Mouse (Mus musculus) hindbrain, embryonic 14.5 days (tissue): ENCODE measurements around the gene Zfp800. TPM values are rescaled to one million over a fixed set of nuclear protein-coding genes. Genes with fewer than 3 reads are reported as not detected.

Experiments used
- ATAC-seq: fragments of 200-750 bp; cut with Nextera tagmentation; 2 replicates; pipeline ENCODE4 v1.8.0; 2017; ENCODE audit warnings: moderate number of reproducible peaks, mild to moderate bottlenecking, moderate TSS enrichment, moderate library complexity; ENCODE audit not compliant: low FRiP score
- DNase-seq: peaks from one replicate; pipeline ENCODE4 v3.0.0-alpha.2; 2015; ENCODE audit warnings: low spot score
- H3K27ac ChIP-seq: fragments of 300-500 bp; sonication (generic); 2 replicates; pipeline ENCODE4 v1.5.1; 2014; ENCODE audit warnings: mild to moderate bottlenecking, moderate library complexity
- H3K27me3 ChIP-seq: fragments of 300-500 bp; sonication (generic); 2 replicates; pipeline ENCODE4 v1.6.1; 2014; ENCODE audit warnings: mild to moderate bottlenecking, low read length, mixed read lengths; ENCODE audit not compliant: control insufficient read depth, insufficient read depth
- H3K36me3 ChIP-seq: fragments of 300-500 bp; sonication (generic); replicated peaks from 2 replicates; pipeline ENCODE4 v1.6.1; 2014; ENCODE audit not compliant: control insufficient read depth, insufficient read depth
- H3K4me1 ChIP-seq: fragments of 300-500 bp; sonication (generic); replicated peaks from 2 replicates; pipeline ENCODE4 v1.6.1; 2014; ENCODE audit warnings: antibody characterized with exemption, low read length, mixed read lengths; ENCODE audit not compliant: control insufficient read depth, insufficient read depth
- H3K4me2 ChIP-seq: fragments of 300-500 bp; sonication (generic); replicated peaks from 2 replicates; pipeline ENCODE4 v1.6.1; 2014; ENCODE audit warnings: mild to moderate bottlenecking, moderate library complexity
- H3K4me3 ChIP-seq: fragments of 300-500 bp; sonication (generic); replicated peaks from 2 replicates; pipeline ENCODE4 v1.5.1; 2014; ENCODE audit warnings: mild to moderate bottlenecking, low read length
- H3K9ac ChIP-seq: fragments of 300-500 bp; sonication (generic); 2 replicates; pipeline ENCODE4 v1.6.1; 2014
- H3K9me3 ChIP-seq: fragments of 300-500 bp; sonication (generic); 2 replicates; pipeline ENCODE4 v1.6.1; 2016; ENCODE audit warnings: low read length; ENCODE audit not compliant: control insufficient read depth
- WGBS: fragments of 180-500 bp; shearing (Covaris S2); extraction: QIAGEN DNeasy Blood & Tissue Kit; methylation state at CpG from one replicate; pipeline ENCODE4 v1.1.7; 2014; 5-methylcytosine and 5-hydroxymethylcytosine counted together
- polyA plus RNA-seq: library from polyadenylated mRNA; unstranded; fragments of >200 nt; fragmentation: Nextera tagmentation; extraction: Ambion mirVana; gene quantifications from 2 replicates; pipeline ENCODE4 v1.2.1, GENCODE M21; 2014

Zfp800 gene
- polyA plus RNA-seq, 1 experiment from 2014 or later = 23.0 TPM

- WGBS = 89% methylated on average over 9 of the region's 9 CpGs
Measured at GRCm38 (mm10) chr6:28367575-28367974, 30.2 kb downstream of the Zfp800 start.

DNA sequence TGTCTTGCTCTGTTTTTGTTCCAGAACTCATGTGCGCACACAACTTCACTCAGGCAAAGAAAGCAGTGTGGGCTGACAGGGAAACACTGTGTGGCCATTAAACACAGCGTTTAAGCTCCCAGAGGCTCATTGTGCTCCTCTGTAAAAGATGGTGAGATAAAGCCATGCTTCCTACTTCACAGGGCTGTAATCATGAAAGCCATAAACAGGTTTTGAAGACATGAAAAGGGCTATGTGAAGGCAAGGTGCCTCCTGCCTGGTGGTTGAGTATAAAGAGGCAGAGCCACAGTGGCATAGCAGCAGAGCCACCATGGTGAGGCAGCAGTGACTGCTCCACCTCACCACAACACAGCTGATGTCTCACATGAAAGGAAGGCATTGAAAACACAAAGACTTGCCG is 46.7 kb downstream of the Zfp800 start:
- Histone ChIP-seq H3K9ac (no peak overlapping the region), H3K27me3 (no peaks in the 10 kb centered on the region), H3K4me1 (no peaks in the 10 kb centered on the region), H3K4me3 (no peak overlapping the region), H3K27ac (no peak overlapping the region), H3K36me3 (no peaks in the 10 kb centered on the region), H3K9me3 (no peaks in the 10 kb centered on the region), H3K4me2 (no peak overlapping the region)
- WGBS = 69% methylated on average over 3 of the region's 3 CpGs
- no peak for ATAC-seq
- DNase-seq = no peak

More at GRCm38 (mm10) chr6:28367575-28367974, 30.2 kb downstream of the Zfp800 start:
- Histone ChIP-seq H3K27ac (no peak overlapping the region), H3K27me3 (no peaks in the 10 kb centered on the region), H3K36me3 (no peaks in the 10 kb centered on the region), H3K9me3 (no peaks in the 10 kb centered on the region), H3K9ac (no peak overlapping the region), H3K4me2 (no peak overlapping the region), H3K4me3 (no peak overlapping the region), H3K4me1 (no peaks in the 10 kb centered on the region)
- no peak for DNase-seq
- ATAC-seq = no peak

DNA sequence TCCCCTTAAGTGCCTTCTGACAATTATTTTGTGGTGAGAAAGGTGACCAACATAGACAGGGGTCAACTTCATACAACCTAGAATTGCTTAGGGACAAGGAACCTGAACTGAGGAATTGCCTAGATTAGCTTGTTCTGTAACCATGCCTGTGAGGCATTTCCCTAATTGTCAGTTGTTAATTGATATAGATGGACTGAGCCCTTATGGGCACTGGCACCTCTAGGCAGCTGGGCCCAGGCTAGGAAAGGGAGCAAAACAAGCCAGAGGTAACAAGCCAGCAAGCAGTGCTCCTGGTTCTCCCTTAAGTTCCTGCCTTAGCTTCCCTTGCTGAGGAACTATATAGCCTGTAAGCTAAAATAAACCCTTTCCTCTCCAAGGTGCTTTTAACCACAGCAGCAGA is 52.1 kb downstream of the Zfp800 start:
- no peak overlapping the region for H3K27ac ChIP-seq
- no peaks in the 10 kb centered on the region for H3K27me3 ChIP-seq
- H3K4me2 ChIP-seq = no peak overlapping the region
- ATAC-seq = no peak
- H3K4me3 ChIP-seq = no peak overlapping the region
- H3K36me3 ChIP-seq = no peaks in the 10 kb centered on the region
- no peaks in the 10 kb centered on the region for H3K4me1 ChIP-seq
- no peak overlapping the region for H3K9ac ChIP-seq
- no peak for DNase-seq
- no peaks in the 10 kb centered on the region for H3K9me3 ChIP-seq

DNA sequence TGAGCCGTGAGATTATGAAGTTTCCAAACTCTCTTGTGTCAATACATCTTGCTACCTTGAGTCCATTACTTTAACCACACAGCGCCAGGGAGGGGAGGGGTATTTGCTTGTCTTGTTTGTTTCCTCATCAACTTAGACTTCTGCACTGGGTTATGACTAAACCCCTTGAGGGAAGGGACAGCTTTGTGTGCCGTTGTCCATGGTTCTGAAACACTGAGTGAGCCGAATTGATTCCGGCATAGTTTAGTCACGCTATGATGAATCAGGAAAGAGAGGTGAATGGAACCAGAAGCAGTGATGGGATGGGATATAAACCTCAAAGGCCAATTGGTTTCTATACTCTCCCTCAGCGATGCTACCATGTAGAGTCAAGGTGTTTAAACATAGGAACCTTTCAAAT is 52.6 kb downstream of the Zfp800 start:
- ATAC-seq (no peak), DNase-seq (no peak)
- Histone ChIP-seq H3K9ac (no peak overlapping the region), H3K4me1 (no peaks in the 10 kb centered on the region), H3K27ac (no peak overlapping the region), H3K4me3 (no peak overlapping the region), H3K9me3 (no peaks in the 10 kb centered on the region), H3K27me3 (no peaks in the 10 kb centered on the region), H3K36me3 (no peaks in the 10 kb centered on the region), H3K4me2 (no peak overlapping the region)
- 34% methylated on average over 7 of the region's 7 CpGs for WGBS

GRCm38 (mm10) chr6:28342863-28343262 is 54.9 kb downstream of the Zfp800 start:
- no peak for ATAC-seq
- no peaks in the 10 kb centered on the region for H3K36me3 ChIP-seq
- WGBS = 82% methylated on average over 5 of the region's 5 CpGs
- no peak overlapping the region for H3K4me2 ChIP-seq
- no peaks in the 10 kb centered on the region for H3K27me3 ChIP-seq
- H3K4me1 ChIP-seq = no peaks in the 10 kb centered on the region
- H3K27ac ChIP-seq = no peak overlapping the region
- H3K4me3 ChIP-seq = no peak overlapping the region
- DNase-seq = no peak
- H3K9me3 ChIP-seq = no peaks in the 10 kb centered on the region
- no peak overlapping the region for H3K9ac ChIP-seq

DNA sequence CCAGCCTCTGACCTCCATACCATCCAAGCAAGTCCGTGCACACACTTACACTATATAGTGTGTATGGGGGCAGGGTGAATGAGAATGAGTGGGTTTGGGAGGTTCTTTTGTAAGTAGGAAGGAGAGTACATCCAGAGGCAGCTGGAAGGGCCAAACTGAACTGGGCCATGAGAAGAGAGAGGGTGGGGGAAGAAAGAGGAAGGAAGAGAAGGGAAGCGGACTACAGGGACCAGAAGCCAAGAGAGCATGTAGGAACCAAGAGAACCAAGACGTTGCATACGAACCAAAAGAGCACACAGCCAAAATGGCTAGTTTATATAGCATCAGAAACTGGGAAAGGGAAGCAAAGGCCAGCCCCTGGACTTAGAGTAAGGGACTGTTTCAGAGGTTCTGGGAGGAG is 56.6 kb downstream of the Zfp800 start:
- no peak for ATAC-seq
- 88% methylated on average over 4 of the region's 4 CpGs for WGBS
- DNase-seq = no peak

GRCm38 (mm10) chr6:28339410-28339809 is 58.4 kb downstream of the Zfp800 start:
- 87% methylated on average over 5 of the region's 5 CpGs for WGBS
- no peak for DNase-seq
- H3K36me3 ChIP-seq = no peaks in the 10 kb centered on the region
- H3K4me2 ChIP-seq = no peak overlapping the region
- ATAC-seq = no peak
- H3K9ac ChIP-seq = no peak overlapping the region
- H3K9me3 ChIP-seq = no peaks in the 10 kb centered on the region
- no peaks in the 10 kb centered on the region for H3K4me1 ChIP-seq
- H3K27me3 ChIP-seq = no peaks in the 10 kb centered on the region
- no peak overlapping the region for H3K27ac ChIP-seq
- H3K4me3 ChIP-seq = no peak overlapping the region

More for the DNA sequence above, 56.6 kb downstream of the Zfp800 start:
- no peak overlapping the region for H3K27ac ChIP-seq
- H3K4me3 ChIP-seq = no peak overlapping the region
- H3K9me3 ChIP-seq = no peaks in the 10 kb centered on the region
- no peaks in the 10 kb centered on the region for H3K36me3 ChIP-seq
- H3K27me3 ChIP-seq = no peaks in the 10 kb centered on the region
- no peaks in the 10 kb centered on the region for H3K4me1 ChIP-seq
- no peak overlapping the region for H3K4me2 ChIP-seq
- H3K9ac ChIP-seq = no peak overlapping the region

DNA sequence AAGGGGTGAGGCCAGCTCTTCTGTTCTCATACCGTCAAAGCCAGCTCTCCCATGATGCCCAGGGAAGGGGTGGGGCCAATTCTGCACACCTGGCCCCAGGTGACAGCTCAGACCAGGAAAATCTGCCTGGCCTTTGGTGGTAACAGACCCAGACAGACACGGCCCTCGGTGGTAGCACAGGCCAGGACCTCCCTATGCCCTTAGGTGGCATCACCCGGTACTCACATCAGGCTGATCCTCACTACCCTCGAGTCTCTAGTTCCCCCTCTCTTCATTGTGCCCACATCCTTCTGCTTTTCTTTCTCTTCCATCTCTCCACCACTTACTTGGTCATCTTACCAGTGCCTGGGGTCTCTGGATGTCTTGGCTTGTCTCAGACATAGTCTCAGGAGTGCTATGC is 64.1 kb downstream of the Zfp800 start:
- no peak for DNase-seq
- 0 out of 2 replicates have a peak, but pooled peaks cover under 1% of the 10 kb centered on the region for H3K4me1 ChIP-seq
- no peak overlapping the region for H3K27ac ChIP-seq
- WGBS = 88% methylated on average over 5 of the region's 5 CpGs
- no peaks in the 10 kb centered on the region for H3K36me3 ChIP-seq
- H3K9ac ChIP-seq = no peak overlapping the region
- H3K9me3 ChIP-seq = no peaks in the 10 kb centered on the region
- no peak overlapping the region for H3K4me3 ChIP-seq
- H3K4me2 ChIP-seq = no peak overlapping the region
- ATAC-seq = no peak
- no peaks in the 10 kb centered on the region for H3K27me3 ChIP-seq

GRCm38 (mm10) chr6:28332546-28332945 is 65.3 kb downstream of the Zfp800 start:
- no peak overlapping the region for H3K27ac ChIP-seq
- WGBS = 84% methylated on average over 3 of the region's 3 CpGs
- ATAC-seq (no peak), DNase-seq (no peak)
- no peaks in the 10 kb centered on the region for H3K27me3 ChIP-seq
- H3K36me3 ChIP-seq = no peaks in the 10 kb centered on the region
- H3K4me2 ChIP-seq = no peak overlapping the region
- H3K4me3 ChIP-seq = no peak overlapping the region
- no peaks in the 10 kb centered on the region for H3K9me3 ChIP-seq
- H3K4me1 ChIP-seq = 0 out of 2 replicates have a peak, but pooled peaks cover 3% of the 10 kb centered on the region
- no peak overlapping the region for H3K9ac ChIP-seq

GRCm38 (mm10) chr6:28329815-28330214 is 68.0 kb downstream of the Zfp800 start:
- H3K27ac ChIP-seq = no peak overlapping the region
- 51% methylated on average over 6 of the region's 6 CpGs for WGBS
- H3K9me3 ChIP-seq = no peaks in the 10 kb centered on the region
- ATAC-seq (no peak), DNase-seq (no peak)
- H3K4me2 ChIP-seq = no peak overlapping the region
- H3K4me3 ChIP-seq = no peak overlapping the region
- no peak overlapping the region for H3K9ac ChIP-seq
- 0 out of 2 replicates have a peak, but pooled peaks cover 3% of the 10 kb centered on the region for H3K4me1 ChIP-seq
- no peaks in the 10 kb centered on the region for H3K36me3 ChIP-seq
- no peaks in the 10 kb centered on the region for H3K27me3 ChIP-seq
